Mouse (Mus musculus) limb, embryonic 14.5 days (tissue): ENCODE measurements at regions not wholly inside any gene's neighbourhood (a gene's known extent, or its start where the extent isn't known, plus 50 kb on each side); places are given as distances from the start of the nearest gene placed in this dataset.

ENCODE experiments used
- ATAC-seq: fragments of 200-750 bp; cut with Nextera tagmentation; 2 replicates; pipeline ENCODE4 v1.8.0; 2017; ENCODE audit warnings: low read depth, moderate number of reproducible peaks, moderate TSS enrichment; ENCODE audit not compliant: low FRiP score
- DNase-seq: peaks from one replicate; pipeline ENCODE4 v3.0.0-alpha.2; 2015; ENCODE audit warnings: low spot score
- H3K27ac ChIP-seq: fragments of 300-500 bp; sonication (generic); replicated peaks from 2 replicates; pipeline ENCODE4 v1.5.1; 2014; ENCODE audit warnings: low read depth, mild to moderate bottlenecking, low read length, moderate library complexity, mixed read lengths
- H3K27me3 ChIP-seq: fragments of 300-500 bp; sonication (generic); 2 replicates; pipeline ENCODE4 v1.6.1; 2014; ENCODE audit warnings: low read length, mixed read lengths; ENCODE audit not compliant: control insufficient read depth, insufficient read depth
- H3K36me3 ChIP-seq: fragments of 300-500 bp; sonication (generic); 2 replicates; pipeline ENCODE4 v1.6.1; 2014; ENCODE audit warnings: mild to moderate bottlenecking, low read length, moderate library complexity, mixed read lengths; ENCODE audit not compliant: control insufficient read depth, insufficient read depth
- H3K4me1 ChIP-seq: fragments of 300-500 bp; sonication (generic); 2 replicates; pipeline ENCODE4 v1.6.1; 2014; ENCODE audit warnings: antibody characterized with exemption, low read length, mixed read lengths; ENCODE audit not compliant: control insufficient read depth, insufficient read depth
- H3K4me2 ChIP-seq: fragments of 300-500 bp; sonication (generic); replicated peaks from 2 replicates; pipeline ENCODE4 v1.6.1; 2014; ENCODE audit warnings: low read depth, mild to moderate bottlenecking, low read length, moderate library complexity; ENCODE audit not compliant: severe bottlenecking
- H3K4me3 ChIP-seq: fragments of 300-500 bp; sonication (generic); replicated peaks from 2 replicates; pipeline ENCODE4 v1.5.1; 2014; ENCODE audit warnings: low read length
- H3K9ac ChIP-seq: fragments of 300-500 bp; sonication (generic); 2 replicates; pipeline ENCODE4 v1.6.1; 2014; ENCODE audit warnings: mild to moderate bottlenecking, low read depth, low read length, moderate library complexity; ENCODE audit not compliant: severe bottlenecking
- H3K9me3 ChIP-seq: fragments of 300-500 bp; sonication (generic); 2 replicates; pipeline ENCODE4 v1.6.1; 2016; ENCODE audit warnings: low read length; ENCODE audit not compliant: control insufficient read depth
- POLR2A ChIP-seq: fragments of 200-500 bp; IDR thresholded peaks from 2 replicates; pipeline ENCODE4 v1.8.0; 2012; ENCODE audit warnings: inconsistent platforms, mild to moderate bottlenecking, moderate library complexity, borderline replicate concordance; ENCODE audit not compliant: insufficient read depth, insufficient read length; ENCODE audit errors: extremely low read depth
- WGBS: fragments of 180-500 bp; shearing (Covaris S2); extraction: QIAGEN DNeasy Blood & Tissue Kit; methylation state at CpG from one replicate; pipeline ENCODE4 v1.1.7; 2014; 5-methylcytosine and 5-hydroxymethylcytosine counted together

DNA sequence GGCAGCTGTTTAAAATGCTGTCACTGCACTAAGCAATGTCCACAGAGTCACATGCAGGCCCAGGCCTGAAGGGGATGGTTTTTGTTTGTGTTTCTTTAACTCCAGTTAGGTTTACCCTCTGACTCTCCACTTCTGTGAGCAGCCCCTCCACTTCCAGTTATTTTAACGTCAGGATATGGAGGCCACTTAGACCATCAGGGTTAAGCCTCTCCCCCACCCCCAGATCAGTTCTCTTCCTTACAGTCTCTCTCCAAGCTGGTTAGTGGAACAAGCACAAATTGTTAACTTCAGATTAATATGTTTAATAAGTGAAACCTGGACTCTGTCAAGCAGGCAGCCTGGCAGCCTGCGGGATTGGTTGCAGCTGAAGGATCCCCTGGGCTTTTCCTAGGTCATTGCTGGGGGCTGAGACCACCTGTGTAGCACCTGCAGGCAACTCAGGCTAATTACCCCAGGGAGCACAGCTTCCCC is 85.9 kb downstream of the Tmem30b start:
- H3K9ac ChIP-seq, result peak overlapping the region; percentile 28; the same call in 1 of the 2 replicates
- H3K4me2 ChIP-seq, result no peak overlapping the region
- H3K36me3 ChIP-seq, result no peaks in the 10 kb centered on the region
- 4% methylated on average over 2 of the region's 2 CpGs for WGBS
- H3K27me3 ChIP-seq, result no peaks in the 10 kb centered on the region
- TF ChIP-seq POLR2A, result no peak
- DNase-seq (peak; percentile 40), ATAC-seq (peak; percentile 56)
- peak overlapping the region; percentile 48 for H3K27ac ChIP-seq
- H3K4me1 ChIP-seq, result peaks cover 24% of the 10 kb centered on the region
- no peak overlapping the region for H3K4me3 ChIP-seq
- no peaks in the 10 kb centered on the region for H3K9me3 ChIP-seq

DNA sequence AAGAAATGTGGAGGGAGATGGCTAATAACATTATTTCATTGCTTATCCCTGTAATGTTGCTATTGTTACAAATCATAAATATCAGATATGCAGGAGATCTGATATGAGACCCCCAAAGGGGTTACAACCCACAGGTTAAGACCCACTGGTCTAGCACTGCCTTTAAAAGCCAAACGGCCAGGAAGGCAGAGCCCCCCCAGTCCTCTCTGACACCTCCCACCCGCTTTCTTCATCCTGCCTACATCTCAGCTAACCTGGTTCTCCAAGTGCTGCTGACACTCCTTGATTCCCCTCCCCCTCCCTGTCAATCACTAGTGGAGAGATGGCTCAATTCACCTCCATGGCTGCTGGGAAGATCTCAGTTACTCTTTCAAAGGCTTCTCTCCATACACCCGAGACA is 94.9 kb downstream of the Tmem30b start:
- ATAC-seq, result no peak
- no peak overlapping the region for H3K9ac ChIP-seq
- H3K4me3 ChIP-seq, result no peak overlapping the region
- peaks cover 18% of the 10 kb centered on the region for H3K4me1 ChIP-seq
- TF ChIP-seq POLR2A, result no peak
- no peak for DNase-seq
- H3K27me3 ChIP-seq, result no peaks in the 10 kb centered on the region
- H3K9me3 ChIP-seq, result 0 out of 2 replicates have a peak, but pooled peaks cover 3% of the 10 kb centered on the region
- H3K27ac ChIP-seq, result no peak overlapping the region
- 52% methylated on average over 3 of the region's 3 CpGs for WGBS
- no peaks in the 10 kb centered on the region for H3K36me3 ChIP-seq
- H3K4me2 ChIP-seq, result no peak overlapping the region

- H3K27ac ChIP-seq, result no peak overlapping the region
- 0 out of 2 replicates have a peak, but pooled peaks cover 3% of the 10 kb centered on the region for H3K9me3 ChIP-seq
- no peak overlapping the region for H3K4me3 ChIP-seq
- ATAC-seq (no peak), DNase-seq (no peak)
- H3K36me3 ChIP-seq, result no peaks in the 10 kb centered on the region
- H3K9ac ChIP-seq, result no peak overlapping the region
- H3K27me3 ChIP-seq, result no peaks in the 10 kb centered on the region
- no peak for TF ChIP-seq POLR2A
- 70% methylated on average over 4 of the region's 4 CpGs for WGBS
- peaks cover 20% of the 10 kb centered on the region for H3K4me1 ChIP-seq
- no peak overlapping the region for H3K4me2 ChIP-seq
These were observed 95.7 kb downstream of the Tmem30b start for GRCm38 (mm10) chr12:73450541-73450940.

DNA sequence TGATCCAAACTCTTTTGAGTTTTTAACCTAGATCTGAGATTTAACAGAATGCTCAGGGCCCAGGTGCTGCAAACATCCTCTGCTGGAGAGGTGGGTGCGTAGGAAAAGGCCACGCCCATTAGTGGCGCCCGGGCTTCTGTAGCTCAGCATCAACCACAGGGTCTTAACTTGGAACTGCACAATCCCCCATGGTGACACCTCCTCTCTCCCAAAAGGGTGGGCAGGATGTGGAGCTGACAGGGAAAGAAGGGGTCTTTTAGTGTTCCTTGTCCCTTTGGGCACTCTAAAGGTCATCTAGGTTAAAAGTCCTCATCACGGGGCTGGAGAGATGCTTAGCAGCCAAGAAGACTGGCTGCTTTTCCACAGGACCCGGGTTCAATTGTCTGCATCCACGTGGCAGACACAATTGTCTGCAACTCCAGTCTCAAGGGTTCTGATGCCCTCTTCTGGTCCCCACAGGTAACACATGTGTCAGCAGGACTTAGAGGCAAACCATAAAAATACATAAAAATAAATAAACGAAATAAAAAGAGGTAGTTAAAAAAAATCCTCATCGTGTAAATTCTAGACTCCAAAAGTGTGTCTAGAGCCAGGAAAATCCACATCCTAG is 96.2 kb downstream of the Tmem30b start:
- no peak overlapping the region for H3K27ac ChIP-seq
- no peak for TF ChIP-seq POLR2A
- no peaks in the 10 kb centered on the region for H3K36me3 ChIP-seq
- no peaks in the 10 kb centered on the region for H3K27me3 ChIP-seq
- H3K4me2 ChIP-seq, result no peak overlapping the region
- ATAC-seq, result no peak
- H3K9me3 ChIP-seq, result 0 out of 2 replicates have a peak, but pooled peaks cover 3% of the 10 kb centered on the region
- WGBS, result 61% methylated on average over 9 of the region's 9 CpGs
- no peak for DNase-seq
- no peak overlapping the region for H3K4me3 ChIP-seq
- peaks cover 25% of the 10 kb centered on the region for H3K4me1 ChIP-seq
- no peak overlapping the region for H3K9ac ChIP-seq

DNA sequence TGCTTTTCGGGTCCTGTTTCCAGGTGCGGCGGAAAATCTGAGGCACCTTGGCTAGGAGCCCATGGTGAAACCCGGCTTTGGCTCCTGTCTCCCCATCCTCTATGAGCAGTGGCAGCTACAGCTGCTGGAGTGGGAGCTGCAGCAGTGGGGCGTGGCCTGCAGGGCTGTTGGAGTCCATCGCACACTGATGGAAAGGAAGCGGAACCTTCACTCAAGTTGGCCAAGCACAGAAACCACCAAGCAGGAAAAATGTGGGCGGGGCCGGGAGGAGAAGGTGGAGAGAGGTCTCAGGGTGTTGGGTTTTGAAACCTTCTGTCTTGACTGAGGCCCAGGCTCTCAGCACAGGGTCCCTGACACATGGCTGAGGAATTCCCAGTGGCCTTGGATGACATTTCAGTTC is 97.1 kb downstream of the Tmem30b start:
- 0 out of 2 replicates have a peak, but pooled peaks cover 3% of the 10 kb centered on the region for H3K9me3 ChIP-seq
- WGBS, result 42% methylated on average over 9 of the region's 9 CpGs
- DNase-seq (peak; percentile 67), ATAC-seq (peak; percentile 67)
- peak overlapping the region; percentile 71 for H3K27ac ChIP-seq
- H3K4me2 ChIP-seq, result peak overlapping the region; percentile 26
- H3K36me3 ChIP-seq, result no peaks in the 10 kb centered on the region
- no peak for TF ChIP-seq POLR2A
- H3K4me1 ChIP-seq, result peaks cover 29% of the 10 kb centered on the region
- no peak overlapping the region for H3K9ac ChIP-seq
- H3K27me3 ChIP-seq, result no peaks in the 10 kb centered on the region
- H3K4me3 ChIP-seq, result no peak overlapping the region
